Mouse (Mus musculus) hindbrain, embryonic 16.5 days (tissue): Measurements from ENCODE around the gene Pdia3. TPM values are rescaled to one million over a fixed set of nuclear protein-coding genes. Genes with fewer than 3 reads are reported as not detected.
A peak's percentile ranks its signal among the peaks of the same experiment; 100 is the strongest.

Experiments used
- ATAC-seq: fragments of 200-750 bp; cut with Nextera tagmentation; 2 replicates; pipeline ENCODE4 v1.8.0; 2017; ENCODE audit warnings: moderate TSS enrichment, moderate library complexity
- H3K27ac ChIP-seq: fragments of 300-500 bp; sonication (generic); 2 replicates; pipeline ENCODE4 v1.5.1; 2014; ENCODE audit warnings: low read depth, mild to moderate bottlenecking, control low read depth, low read length, moderate library complexity
- H3K27me3 ChIP-seq: fragments of 300-500 bp; sonication (generic); replicated peaks from 2 replicates; pipeline ENCODE4 v1.6.1; 2014; ENCODE audit warnings: low read length; ENCODE audit not compliant: control insufficient read depth, insufficient read depth
- H3K36me3 ChIP-seq: fragments of 300-500 bp; sonication (generic); 2 replicates; pipeline ENCODE4 v1.6.1; 2014; ENCODE audit warnings: mild to moderate bottlenecking, low read length, moderate library complexity, mixed read lengths; ENCODE audit not compliant: control insufficient read depth, insufficient read depth
- H3K4me1 ChIP-seq: fragments of 300-500 bp; sonication (generic); 2 replicates; pipeline ENCODE4 v1.6.1; 2014; ENCODE audit warnings: low read depth, low read length; ENCODE audit not compliant: control insufficient read depth, insufficient read depth
- H3K4me2 ChIP-seq: fragments of 300-500 bp; sonication (generic); 2 replicates; pipeline ENCODE4 v1.6.1; 2014; ENCODE audit warnings: mild to moderate bottlenecking, low read length, control low read depth, moderate library complexity
- H3K4me3 ChIP-seq: fragments of 300-500 bp; sonication (generic); 2 replicates; pipeline ENCODE4 v1.5.1; 2014; ENCODE audit warnings: mild to moderate bottlenecking, low read length, control low read depth, moderate library complexity
- H3K9ac ChIP-seq: fragments of 300-500 bp; sonication (generic); 2 replicates; pipeline ENCODE4 v1.6.1; 2014; ENCODE audit warnings: low read depth, mild to moderate bottlenecking, control low read depth, low read length, moderate library complexity
- H3K9me3 ChIP-seq: fragments of 300-500 bp; sonication (generic); 2 replicates; pipeline ENCODE4 v1.6.1; 2014; ENCODE audit warnings: mild to moderate bottlenecking, low read length, moderate library complexity; ENCODE audit not compliant: control insufficient read depth
- WGBS: fragments of 180-500 bp; shearing (Covaris S2); extraction: QIAGEN DNeasy Blood & Tissue Kit; methylation state at CpG from one replicate; pipeline ENCODE4 v1.1.7; 2014; 5-methylcytosine and 5-hydroxymethylcytosine counted together
- polyA plus RNA-seq: library from polyadenylated mRNA; unstranded; fragments of >200 nt; fragmentation: Nextera tagmentation; extraction: Ambion mirVana; gene quantifications from 2 replicates; pipeline ENCODE4 v1.2.1, GENCODE M21; 2015

The Pdia3 gene
- polyA plus RNA-seq, 1 experiment from 2014 or later = 379 TPM

- peaks cover 9% of the 10 kb centered on the region; the same call in 1 of the 2 replicates for H3K36me3 ChIP-seq
- peak overlapping the region; percentile 79 for H3K27ac ChIP-seq
- 21% methylated on average over 9 of the region's 9 CpGs for WGBS
- no peaks in the 10 kb centered on the region for H3K27me3 ChIP-seq
- H3K4me2 ChIP-seq = peak overlapping the region; percentile 91
- peak overlapping the region; percentile 95 for H3K4me3 ChIP-seq
- no peak for ATAC-seq
- H3K9ac ChIP-seq = peak overlapping the region; percentile 53; the same call in 1 of the 2 replicates
- H3K4me1 ChIP-seq = peaks cover 12% of the 10 kb centered on the region
- H3K9me3 ChIP-seq = no peaks in the 10 kb centered on the region
These were observed 34.6 kb downstream of the Pdia3 start for GRCm38 (mm10) chr2:121448136-121448535.

GRCm38 (mm10) chr2:121448739-121449535 lies 35.4 kb downstream of the Pdia3 start, which contains the start of gene Serf2:
TSS of gene Serf2 (plus strand) at chr2:121449195.
- WGBS = under 1% methylated on average over 66 of the region's 74 CpGs
- peak within 1 kb of the TSS; percentile 97 for H3K27ac ChIP-seq
- peak within 1 kb of the TSS; percentile 95 for H3K4me3 ChIP-seq
- no peaks in the 10 kb centered on the region for H3K9me3 ChIP-seq
- H3K36me3 ChIP-seq = peaks cover 12% of the 10 kb centered on the region; the same call in 1 of the 2 replicates
- peak within 1 kb of the TSS; percentile 94 for H3K4me2 ChIP-seq
- ATAC-seq = peak; percentile 98
- no peaks in the 10 kb centered on the region for H3K27me3 ChIP-seq
- H3K4me1 ChIP-seq = peaks cover 12% of the 10 kb centered on the region
- H3K9ac ChIP-seq = peak within 1 kb of the TSS; percentile 94

- peaks cover 12% of the 10 kb centered on the region; the same call in 1 of the 2 replicates for H3K36me3 ChIP-seq
- H3K9me3 ChIP-seq = no peaks in the 10 kb centered on the region
- H3K4me2 ChIP-seq = peak overlapping the region; percentile 94
- H3K27ac ChIP-seq = peak overlapping the region; percentile 97
- H3K4me1 ChIP-seq = peaks cover 12% of the 10 kb centered on the region
- ATAC-seq = peak; percentile 67
- H3K27me3 ChIP-seq = no peaks in the 10 kb centered on the region
- H3K4me3 ChIP-seq = peak overlapping the region; percentile 95
- under 1% methylated on average over 46 of the region's 54 CpGs for WGBS
- peak overlapping the region; percentile 94 for H3K9ac ChIP-seq
These were observed 36.0 kb downstream of the Pdia3 start for GRCm38 (mm10) chr2:121449545-121450011.

GRCm38 (mm10) chr2:121450093-121450492 lies 36.5 kb downstream of the Pdia3 start:
- peak; percentile 5; the same call in 1 of the 2 replicates for ATAC-seq
- peak overlapping the region; percentile 94 for H3K4me2 ChIP-seq
- H3K4me3 ChIP-seq = peak overlapping the region; percentile 95
- H3K9ac ChIP-seq = peak overlapping the region; percentile 94
- peaks cover 12% of the 10 kb centered on the region for H3K4me1 ChIP-seq
- 4% methylated on average over 7 of the region's 7 CpGs for WGBS
- no peaks in the 10 kb centered on the region for H3K9me3 ChIP-seq
- H3K27ac ChIP-seq = peak overlapping the region; percentile 97
- H3K27me3 ChIP-seq = no peaks in the 10 kb centered on the region
- H3K36me3 ChIP-seq = peaks cover 12% of the 10 kb centered on the region; the same call in 1 of the 2 replicates

- no peak overlapping the region for H3K27ac ChIP-seq
- no peak overlapping the region for H3K9ac ChIP-seq
- no peak overlapping the region for H3K4me3 ChIP-seq
- H3K4me1 ChIP-seq = peaks cover 16% of the 10 kb centered on the region
- H3K9me3 ChIP-seq = no peaks in the 10 kb centered on the region
- peaks cover 12% of the 10 kb centered on the region; the same call in 1 of the 2 replicates for H3K36me3 ChIP-seq
- no peak overlapping the region for H3K4me2 ChIP-seq
- 87% methylated on average over 4 of the region's 4 CpGs for WGBS
- no peak for ATAC-seq
- no peaks in the 10 kb centered on the region for H3K27me3 ChIP-seq
These were observed 38.8 kb downstream of the Pdia3 start for GRCm38 (mm10) chr2:121452361-121452760.

GRCm38 (mm10) chr2:121452990-121453389 lies 39.4 kb downstream of the Pdia3 start, which contains the start of gene Hypk:
TSS of gene Hypk (plus strand) at chr2:121453290.
- no peak for ATAC-seq
- Histone ChIP-seq H3K27ac (no peak within 1 kb of the TSS), H3K27me3 (no peaks in the 10 kb centered on the region), H3K36me3 (peaks cover 12% of the 10 kb centered on the region; the same call in 1 of the 2 replicates), H3K4me3 (no peak within 1 kb of the TSS), H3K4me1 (peaks cover 20% of the 10 kb centered on the region), H3K9ac (no peak within 1 kb of the TSS), H3K4me2 (no peak within 1 kb of the TSS), H3K9me3 (no peaks in the 10 kb centered on the region)
- WGBS = 86% methylated on average over 4 of the region's 4 CpGs

- peaks cover 20% of the 10 kb centered on the region for H3K4me1 ChIP-seq
- H3K4me3 ChIP-seq = no peak overlapping the region
- H3K36me3 ChIP-seq = peaks cover 14% of the 10 kb centered on the region
- H3K27ac ChIP-seq = no peak overlapping the region
- H3K9me3 ChIP-seq = no peaks in the 10 kb centered on the region
- no peak overlapping the region for H3K9ac ChIP-seq
- no peak for ATAC-seq
- no peaks in the 10 kb centered on the region for H3K27me3 ChIP-seq
- 89% methylated on average over 6 of the region's 6 CpGs for WGBS
- H3K4me2 ChIP-seq = no peak overlapping the region
These were observed 40.3 kb downstream of the Pdia3 start for GRCm38 (mm10) chr2:121453917-121454316.

GRCm38 (mm10) chr2:121455534-121455933 lies 42.0 kb downstream of the Pdia3 start:
- no peaks in the 10 kb centered on the region for H3K27me3 ChIP-seq
- peaks cover 15% of the 10 kb centered on the region for H3K4me1 ChIP-seq
- H3K27ac ChIP-seq = no peak overlapping the region
- WGBS = 81% methylated on average over 5 of the region's 5 CpGs
- no peak overlapping the region for H3K4me2 ChIP-seq
- no peak overlapping the region for H3K4me3 ChIP-seq
- H3K9me3 ChIP-seq = no peaks in the 10 kb centered on the region
- H3K9ac ChIP-seq = no peak overlapping the region
- H3K36me3 ChIP-seq = peaks cover 16% of the 10 kb centered on the region
- ATAC-seq = no peak
